Mouse (Mus musculus) left cerebral cortex, postnatal 4 days (tissue): ENCODE data around the gene Cpsf3. TPM values are rescaled to one million over a fixed set of nuclear protein-coding genes. Genes with fewer than 3 reads are reported as not detected.
A peak's percentile ranks its signal among the peaks of the same experiment; 100 is the strongest.

Experiments
- DNase-seq: peaks from one replicate; pipeline ENCODE4 v3.0.0-alpha.2; 2022
- intact Hi-C: fragments of 180-260 bp; cut with DNase I; formaldehyde crosslinking; loops from one replicate; pipeline ENCODE4 v1.15.1; 2025
- total RNA-seq, 2 experiments: library from RNA; stranded (reverse); gene quantifications; 2 replicates each; pipeline ENCODE4 v1.2.3; 2021

Gene Cpsf3
- total RNA-seq, 2 experiments from 2014 or later, result 54.6 to 58.0 TPM

- intact Hi-C loops, result no loop called here
These were observed 3.7 kb downstream of the Cpsf3 start for GRCm38 (mm10) chr12:21288716-21289395.

GRCm38 (mm10) chr12:21289651-21290050, 4.5 kb downstream of the Cpsf3 start:
- intact Hi-C loops, result no loop called here
- no peak for DNase-seq

More at GRCm38 (mm10) chr12:21288716-21289395, 3.7 kb downstream of the Cpsf3 start:
- DNase-seq, result no peak

- no peak for DNase-seq
These were observed 13.7 kb downstream of the Cpsf3 start for GRCm38 (mm10) chr12:21298856-21299255.

GRCm38 (mm10) chr12:21301324-21301723, 16.1 kb downstream of the Cpsf3 start:
- intact Hi-C loops, result no loop called here
- DNase-seq, result no peak

More at GRCm38 (mm10) chr12:21298856-21299255, 13.7 kb downstream of the Cpsf3 start:
- intact Hi-C loops, result no loop called here

GRCm38 (mm10) chr12:21301932-21302331, 16.7 kb downstream of the Cpsf3 start:
- DNase-seq, result no peak
- intact Hi-C loops, result no loop called here

GRCm38 (mm10) chr12:21302361-21302783, 17.2 kb downstream of the Cpsf3 start:
- intact Hi-C loops, result no loop called here
- DNase-seq, result no peak

GRCm38 (mm10) chr12:21305741-21306140, 20.6 kb downstream of the Cpsf3 start:
- intact Hi-C loops, result no loop called here
- DNase-seq, result no peak

GRCm38 (mm10) chr12:21306721-21307120, 21.5 kb downstream of the Cpsf3 start:
- DNase-seq, result no peak
- intact Hi-C loops, result no loop called here

- intact Hi-C loops, result loop anchor here (10.0 kb wide), 1 partner anchor 83 kb away; no protein-coding TSS in a partner anchor
- DNase-seq, result no peak
These were observed 27.0 kb downstream of the Cpsf3 start for GRCm38 (mm10) chr12:21312201-21312600.

- intact Hi-C loops, result loop anchor here (10.0 kb wide), 1 partner anchor 79 kb away; no protein-coding TSS in a partner anchor
- DNase-seq, result peak; percentile 77
These were observed 31.0 kb downstream of the Cpsf3 start, which contains the start of gene Iah1 for GRCm38 (mm10) chr12:21315923-21316868. Gene Iah1 (plus strand): TSS chr12:21316389.

GRCm38 (mm10) chr12:21316869-21317265, 31.7 kb downstream of the Cpsf3 start:
- DNase-seq, result no peak
- intact Hi-C loops, result loop anchor here (10.0 kb wide), 1 partner anchor 78 kb away; no protein-coding TSS in a partner anchor

GRCm38 (mm10) chr12:21318143-21318895, 33.1 kb downstream of the Cpsf3 start:
- intact Hi-C loops, result loop anchor here (10.0 kb wide), 1 partner anchor 76 kb away; no protein-coding TSS in a partner anchor
- DNase-seq, result peak; percentile 67

GRCm38 (mm10) chr12:21320317-21320716, 35.1 kb downstream of the Cpsf3 start:
- intact Hi-C loops, result no loop called here
- peak; percentile 43 for DNase-seq

- intact Hi-C loops, result no loop called here
- no peak for DNase-seq
These were observed 36.0 kb downstream of the Cpsf3 start for GRCm38 (mm10) chr12:21321170-21321569.

GRCm38 (mm10) chr12:21322296-21322695, 37.1 kb downstream of the Cpsf3 start:
- intact Hi-C loops, result no loop called here
- no peak for DNase-seq

GRCm38 (mm10) chr12:21322856-21323255, 37.7 kb downstream of the Cpsf3 start:
- intact Hi-C loops, result no loop called here
- no peak for DNase-seq

- intact Hi-C loops, result no loop called here
- DNase-seq, result no peak
These were observed 38.9 kb downstream of the Cpsf3 start for GRCm38 (mm10) chr12:21324101-21324500.

- intact Hi-C loops, result no loop called here
- no peak for DNase-seq
These were observed 40.1 kb downstream of the Cpsf3 start for GRCm38 (mm10) chr12:21325266-21325665.

GRCm38 (mm10) chr12:21326325-21326724, 41.1 kb downstream of the Cpsf3 start:
- intact Hi-C loops, result no loop called here
- no peak for DNase-seq

GRCm38 (mm10) chr12:21329661-21330400, 44.6 kb downstream of the Cpsf3 start:
- intact Hi-C loops, result no loop called here
- no peak for DNase-seq
